Mouse (Mus musculus) naive thymus-derived CD4-positive, alpha-beta T cell, adult 5 months (primary cell): ENCODE measurements around the gene P2ry10. TPM values are rescaled to one million over a fixed set of nuclear protein-coding genes. Genes with fewer than 3 reads are reported as not detected.

Experiments
- polyA plus RNA-seq: library from polyadenylated mRNA; unstranded; fragments of 100-300 nt; shearing (Covaris generic); gene quantifications from one replicate; pipeline ENCODE4 v1.2.1, GENCODE M21; 2017

P2ry10 gene
- polyA plus RNA-seq = 386 TPM

DNA sequence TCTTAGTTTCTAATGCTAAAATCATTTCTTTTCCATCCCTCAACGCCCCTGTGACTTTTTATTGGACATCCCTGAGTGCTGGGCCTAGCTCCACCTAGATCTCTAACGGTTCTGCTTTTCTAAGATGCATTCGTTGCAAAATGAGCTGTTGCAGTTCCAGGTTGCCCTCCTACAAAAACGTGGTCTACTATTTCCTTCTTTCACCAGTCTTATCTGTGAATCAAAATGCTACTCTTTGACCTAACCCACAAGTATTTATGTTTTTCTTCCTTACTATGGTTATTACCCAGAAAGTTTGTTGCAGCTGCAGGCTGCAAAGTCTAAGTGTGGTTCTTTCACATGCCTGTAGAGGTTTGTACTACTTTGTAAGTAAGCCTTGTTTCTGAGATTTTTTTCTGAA, at the start of gene P2ry10:
P2ry10 (plus strand) TSS at position 316 of the 400 bp plus-strand sequence.

DNA sequence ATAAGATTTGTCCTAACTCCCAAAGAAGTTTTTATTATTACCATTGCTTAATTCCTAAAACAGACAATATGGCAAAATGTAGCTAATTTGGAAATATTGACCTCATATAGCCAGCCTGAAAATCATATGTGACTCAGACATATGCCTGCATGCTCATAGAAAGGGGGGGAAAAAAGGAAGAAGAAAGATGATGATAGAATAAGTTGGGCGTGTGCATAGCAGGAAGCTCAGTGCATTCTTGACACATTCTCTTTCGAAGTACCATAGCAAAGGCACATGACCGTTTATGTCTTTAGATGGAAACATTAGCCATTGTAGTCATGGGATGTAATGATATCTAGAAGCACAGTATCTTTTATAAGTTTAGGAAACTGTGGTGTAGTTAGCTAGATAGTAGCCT, 60.4 kb downstream of the P2ry10 start, which contains the start of gene P2ry10b:
P2ry10b (plus strand) TSS at position 247 of the 400 bp plus-strand sequence.

Other genes with a start within 250 kb of the P2ry10 start
- not detected for gene Rtl3, start 247.8 kb upstream of the P2ry10 start, polyA plus RNA-seq
- 0.07 TPM for gene Lpar4, start 167.9 kb upstream of the P2ry10 start, polyA plus RNA-seq
- gene P2ry10b, start 60.4 kb downstream of the P2ry10 start, polyA plus RNA-seq = 13.0 TPM
- gene Gpr174, start 167.4 kb downstream of the P2ry10 start, polyA plus RNA-seq = 66.0 TPM